Mouse (Mus musculus) lung, adult 2 months (tissue): Measurements from ENCODE around the gene Megf6.

Experiments
- CTCF ChIP-seq: fragments of 200-500 bp; IDR thresholded peaks from 2 replicates; pipeline ENCODE4 v1.5.1; 2011; ENCODE audit warnings: mild to moderate bottlenecking, low read length, control low read depth; ENCODE audit not compliant: insufficient read depth
- POLR2A ChIP-seq: fragments of 200-500 bp; IDR thresholded peaks from 2 replicates; pipeline ENCODE4 v1.6.1; 2011; ENCODE audit warnings: low read depth, mild to moderate bottlenecking, control low read depth, low read length, borderline replicate concordance; ENCODE audit errors: extremely low read depth

DNA sequence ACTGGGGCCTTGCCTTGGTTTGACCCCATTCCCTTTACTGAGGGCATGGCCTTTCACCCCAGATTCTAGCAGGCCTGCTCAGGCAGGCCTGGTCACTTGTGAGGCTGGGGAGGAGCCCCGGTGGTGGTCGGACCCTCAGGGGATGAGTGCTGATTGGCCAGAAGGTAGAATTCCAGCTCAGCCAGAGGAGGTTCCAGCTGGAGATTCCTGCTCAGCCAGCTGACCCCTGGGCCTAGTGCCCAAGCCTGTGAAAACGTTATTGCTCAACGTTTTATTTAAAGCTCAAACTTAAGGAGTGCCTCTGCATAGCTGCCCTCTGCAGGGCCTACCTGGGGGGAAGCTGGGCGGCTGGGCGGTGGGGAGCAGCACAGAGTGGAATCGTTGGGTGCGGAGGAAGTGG is 6.7 kb downstream of the Megf6 start:
- TF ChIP-seq CTCF (no peak), POLR2A (no peak)
